27 mouse cellular contexts compared by ENCODE assay signal in genomic region chr2:82373152-82373551, GRCm38 (mm10).
DNase-seq lines count a peak whose midpoint lies in the region; ATAC-seq and TF ChIP-seq lines count a peak whose summit lies in the region.
"Had no signal": no experiment of that assay in that cellular context is flagged by ENCODE, and none has a peak within 500 bp of the region (broad histone marks: within the 10 kb centered on the region; RNA-seq: fewer than 3 reads in every experiment).

No protein-coding gene starts in this region.

- TF ChIP-seq POLR2A in brain, embryonic 14.5 days (IDR thresholded peaks at IDR 0.05; ENCODE audit: borderline replicate concordance, extremely low read depth, insufficient read depth, insufficient read length, poor library complexity, severe bottlenecking): no peak

- no peak overlapping the region for H3K9ac ChIP-seq in hindbrain, embryonic 14.5 days
- H3K9ac ChIP-seq: embryonic facial prominence, embryonic 12.5 days; heart, embryonic 12.5 days; kidney, embryonic 15.5 days; limb, embryonic 12.5 days; liver, postnatal 0 days had no signal

- H3K27ac ChIP-seq in hindbrain, embryonic 14.5 days: no peak overlapping the region
- H3K27ac ChIP-seq in hindbrain, embryonic 10.5 days: no peak overlapping the region
- H3K27ac ChIP-seq: embryonic facial prominence, embryonic 12.5 days; kidney, embryonic 15.5 days; left cerebral cortex, adult 2 months; limb, embryonic 12.5 days; macrophage had no signal

- no peak for TF ChIP-seq CTCF in brain, embryonic 14.5 days (IDR thresholded peaks at IDR 0.05; ENCODE audit: borderline replicate concordance, extremely low read depth, insufficient read depth, insufficient read length)

- H3K9me3 ChIP-seq in hindbrain, embryonic 14.5 days (ENCODE audit: control insufficient read depth, low read length): no peaks in the 10 kb centered on the region
- no peaks in the 10 kb centered on the region for H3K9me3 ChIP-seq in hindbrain, embryonic 10.5 days
- H3K9me3 ChIP-seq: embryonic facial prominence, embryonic 12.5 days; heart, embryonic 12.5 days; kidney, embryonic 15.5 days; limb, embryonic 12.5 days had no signal

- no peaks in the 10 kb centered on the region for H3K4me1 ChIP-seq in hindbrain, embryonic 14.5 days (replicated peaks; ENCODE audit: control insufficient read depth, insufficient read depth, low read length)
- no peaks in the 10 kb centered on the region for H3K4me1 ChIP-seq in hindbrain, embryonic 10.5 days (replicated peaks)
- H3K4me1 ChIP-seq: embryonic facial prominence, embryonic 12.5 days; heart, embryonic 12.5 days; kidney, embryonic 15.5 days; limb, embryonic 12.5 days had no signal

- WGBS in hindbrain, embryonic 14.5 days: 84% methylated on average over 3 of the region's 3 CpGs
- 94% methylated on average over 3 of the region's 3 CpGs for WGBS in hindbrain, embryonic 10.5 days

- no peaks in the 10 kb centered on the region for H3K36me3 ChIP-seq in hindbrain, embryonic 14.5 days (replicated peaks; ENCODE audit: control insufficient read depth, insufficient read depth)
- no peaks in the 10 kb centered on the region for H3K36me3 ChIP-seq in hindbrain, embryonic 10.5 days
- H3K36me3 ChIP-seq: embryonic facial prominence, embryonic 12.5 days; heart, embryonic 12.5 days; kidney, embryonic 15.5 days; limb, embryonic 12.5 days had no signal

- ATAC-seq in cerebellum, adult (ENCODE audit: insufficient number of reproducible peaks, low FRiP score, low TSS enrichment): peak; percentile 64
- no peak for ATAC-seq in hindbrain, embryonic 14.5 days (ENCODE audit: low FRiP score)
- ATAC-seq: activated CD4-positive, CD25-positive, alpha-beta regulatory T cell, adult 4 months; forebrain, embryonic 16.5 days; intestine, postnatal 0 days; liver, postnatal 0 days; lung, postnatal 0 days had no signal

- H3K4me2 ChIP-seq in hindbrain, embryonic 14.5 days (replicated peaks): no peak overlapping the region
- H3K4me2 ChIP-seq: embryonic facial prominence, embryonic 12.5 days; heart, embryonic 12.5 days; kidney, embryonic 15.5 days; limb, embryonic 12.5 days; liver, embryonic 11.5 days; midbrain, embryonic 11.5 days had no signal

- no peak overlapping the region for H3K4me3 ChIP-seq in hindbrain, embryonic 14.5 days (replicated peaks; ENCODE audit: low read length)
- no peak overlapping the region for H3K4me3 ChIP-seq in hindbrain, embryonic 10.5 days
- H3K4me3 ChIP-seq: embryonic facial prominence, embryonic 12.5 days; heart, embryonic 12.5 days; kidney, embryonic 15.5 days; left cerebral cortex, adult 2 months; limb, embryonic 12.5 days had no signal

- no peak for DNase-seq in cerebellum, postnatal 4 days (ENCODE audit: low spot score in 2 of 2)
- DNase-seq in hindbrain, embryonic 14.5 days (ENCODE audit: low spot score): peak; percentile 37
- DNase-seq in hindbrain, embryonic 10.5 days (ENCODE audit: low spot score): no peak
- peak; percentile 59 for DNase-seq in brain, embryonic 14.5 days (ENCODE audit: low read depth)
- DNase-seq in cerebellum, postnatal 36 days: peak; percentile 26 to 47
- no peak for DNase-seq in heart, adult 9 months (ENCODE audit: low spot score in 2 of 2)
- DNase-seq in left cerebral cortex, adult 8-10 months (ENCODE audit: low spot score in 2 of 2): no peak
- DNase-seq: adrenal gland, adult 8-10 months; gastrocnemius, postnatal 14 days; heart, adult 11 months; heart, postnatal 10 days; kidney, postnatal 36 days; liver, postnatal 0 days; thymus, postnatal 14 days had no signal

- H3K27me3 ChIP-seq in hindbrain, embryonic 14.5 days (ENCODE audit: control insufficient read depth, insufficient read depth, low read length): no peaks in the 10 kb centered on the region
- no peaks in the 10 kb centered on the region for H3K27me3 ChIP-seq in hindbrain, embryonic 10.5 days (ENCODE audit: insufficient read depth, poor library complexity, severe bottlenecking)
- H3K27me3 ChIP-seq: embryonic facial prominence, embryonic 12.5 days; heart, embryonic 12.5 days; kidney, embryonic 15.5 days; limb, embryonic 12.5 days had no signal

Comparison
In these comparisons a context has a peak if more than half of its experiments do, and no peak if none do; other contexts are left out.
1. DNase-seq: peak in hindbrain, embryonic 14.5 days (single experiment), brain, embryonic 14.5 days (single experiment) and cerebellum, postnatal 36 days (2 of 2); none in cerebellum, postnatal 4 days (0 of 2), hindbrain, embryonic 10.5 days (single experiment), heart, adult 9 months (0 of 2) and left cerebral cortex, adult 8-10 months (0 of 2).